Mouse (Mus musculus) splenic B cell, adult 2 months (primary cell): ENCODE measurements around the gene Adcy10.

ENCODE experiments used
- DNase-seq: peaks from one replicate; pipeline ENCODE4 v3.0.0-alpha.2; 2011; ENCODE audit warnings: low read depth, low spot score
- H3K27me3 ChIP-seq: 2 replicates; pipeline ENCODE4 v1.6.1; 2012; ENCODE audit warnings: mild to moderate bottlenecking, low read length, moderate library complexity, mixed read lengths; ENCODE audit not compliant: control insufficient read depth, poor library complexity, insufficient read depth, severe bottlenecking
- H3K36me3 ChIP-seq: 2 replicates; pipeline ENCODE4 v1.6.1; 2012; ENCODE audit warnings: mild to moderate bottlenecking, low read length, moderate library complexity, mixed read lengths; ENCODE audit not compliant: control insufficient read depth, poor library complexity, insufficient read depth, severe bottlenecking

The Adcy10 gene

GRCm38 (mm10) chr1:165486108-165486507 lies 1.1 kb downstream of the Adcy10 start:
- Histone ChIP-seq H3K36me3 (0 out of 2 replicates have a peak, but pooled peaks cover 2% of the 10 kb centered on the region), H3K27me3 (no peaks in the 10 kb centered on the region)
- no peak for DNase-seq

DNA sequence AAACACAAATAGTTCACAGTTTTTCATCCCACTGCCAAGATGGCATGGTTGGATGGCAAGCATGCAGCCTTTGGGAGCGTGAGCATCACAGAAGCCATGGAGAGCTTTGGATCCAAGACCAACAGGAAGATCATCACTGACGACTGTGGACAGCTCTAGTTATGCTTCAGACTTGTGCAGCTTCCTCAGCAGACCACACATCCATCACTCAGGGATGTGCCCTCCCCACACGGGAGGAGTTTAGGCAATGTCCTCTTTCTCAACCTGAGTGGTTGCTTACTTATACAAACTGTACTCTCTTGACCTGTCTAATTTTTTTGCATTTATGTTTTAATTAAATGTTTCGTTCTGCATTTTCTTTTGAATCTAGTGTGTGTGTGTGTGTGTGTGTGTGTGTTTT lies 4.2 kb downstream of the Adcy10 start:
- DNase-seq = no peak
- H3K27me3 ChIP-seq = no peaks in the 10 kb centered on the region
- no peaks in the 10 kb centered on the region for H3K36me3 ChIP-seq

GRCm38 (mm10) chr1:165498856-165499255 lies 13.9 kb downstream of the Adcy10 start:
- Histone ChIP-seq H3K27me3 (no peaks in the 10 kb centered on the region), H3K36me3 (no peaks in the 10 kb centered on the region)
- no peak for DNase-seq

DNA sequence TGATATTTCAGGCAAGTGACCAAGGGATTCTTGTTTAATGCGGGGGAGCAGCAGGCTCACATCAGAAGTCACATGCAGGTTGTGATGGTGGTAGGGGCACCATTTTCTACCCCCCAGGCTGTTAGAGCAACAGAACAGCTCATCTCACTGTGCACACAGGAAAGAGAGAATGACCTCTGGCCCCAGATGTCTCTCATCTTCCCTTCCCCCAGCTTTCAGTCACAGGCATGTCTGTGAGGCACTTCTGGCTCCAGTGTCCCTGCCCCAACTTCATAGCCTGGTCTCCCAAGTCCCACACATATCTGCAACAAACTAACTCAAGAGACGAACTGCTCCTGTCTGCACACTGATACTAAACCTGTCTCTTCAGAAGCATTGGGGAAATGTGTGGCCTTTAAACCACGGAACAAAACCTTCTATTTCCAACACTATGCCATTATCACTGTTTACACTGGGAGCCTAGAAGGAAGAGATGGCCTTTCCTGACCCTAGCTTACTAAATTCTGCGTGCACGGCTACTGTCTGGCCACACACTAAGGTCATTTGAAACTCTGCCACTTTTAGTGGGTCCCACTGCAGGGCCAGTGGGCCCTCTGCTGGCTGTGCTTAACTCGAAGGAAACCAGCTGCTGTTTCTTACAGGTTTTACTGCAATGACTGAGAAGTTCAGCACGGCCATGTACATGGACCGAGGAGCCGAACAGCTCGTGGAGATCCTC lies 18.5 kb downstream of the Adcy10 start:
- DNase-seq = peak; percentile 38
- no peaks in the 10 kb centered on the region for H3K36me3 ChIP-seq
- H3K27me3 ChIP-seq = no peaks in the 10 kb centered on the region

DNA sequence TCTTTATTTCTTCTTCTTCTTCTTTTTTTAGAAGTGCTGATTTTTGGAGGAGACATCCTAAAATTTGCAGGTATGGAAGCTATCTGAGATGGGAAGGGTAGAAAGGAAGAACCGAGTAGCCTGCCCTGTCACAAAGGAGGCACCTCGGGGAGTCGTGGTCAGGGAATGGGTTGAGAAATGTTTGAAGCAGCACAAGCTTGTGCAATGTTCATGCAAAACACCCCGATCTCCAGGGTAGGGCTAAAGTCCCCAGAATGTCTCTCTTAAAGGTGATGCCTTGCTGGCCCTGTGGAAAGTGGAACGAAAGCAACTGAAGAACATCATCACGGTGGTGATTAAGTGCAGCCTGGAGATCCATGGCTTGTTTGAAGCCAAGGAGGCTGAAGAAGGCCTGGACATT lies 21.3 kb downstream of the Adcy10 start:
- Histone ChIP-seq H3K27me3 (no peaks in the 10 kb centered on the region), H3K36me3 (no peaks in the 10 kb centered on the region)
- DNase-seq = no peak

GRCm38 (mm10) chr1:165510161-165510560 lies 25.2 kb downstream of the Adcy10 start:
- no peak for DNase-seq
- H3K36me3 ChIP-seq = no peaks in the 10 kb centered on the region
- H3K27me3 ChIP-seq = no peaks in the 10 kb centered on the region

DNA sequence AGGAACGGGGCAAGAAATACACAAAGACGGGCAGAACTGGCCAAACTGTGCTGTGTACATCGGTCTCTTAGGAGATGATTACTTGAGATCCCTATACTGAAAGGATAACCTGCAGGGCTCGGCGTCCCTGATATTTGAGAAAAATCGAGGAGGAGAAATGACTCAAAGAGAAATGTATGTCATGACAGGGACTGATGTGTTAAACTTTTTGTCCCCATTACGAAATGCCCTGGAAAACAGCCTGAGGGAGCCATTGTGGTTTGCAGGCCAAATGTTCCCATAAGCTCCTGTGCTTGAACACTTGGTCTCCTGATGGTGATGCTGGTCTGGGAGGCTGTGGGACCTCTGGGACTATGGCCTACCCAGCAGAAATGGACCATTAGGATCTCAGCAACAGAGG lies 35.7 kb downstream of the Adcy10 start:
- Histone ChIP-seq H3K27me3 (no peaks in the 10 kb centered on the region), H3K36me3 (no peaks in the 10 kb centered on the region)
- no peak for DNase-seq

GRCm38 (mm10) chr1:165536079-165536675 lies 51.2 kb downstream of the Adcy10 start:
- H3K36me3 ChIP-seq = no peaks in the 10 kb centered on the region
- no peaks in the 10 kb centered on the region for H3K27me3 ChIP-seq
- no peak for DNase-seq

DNA sequence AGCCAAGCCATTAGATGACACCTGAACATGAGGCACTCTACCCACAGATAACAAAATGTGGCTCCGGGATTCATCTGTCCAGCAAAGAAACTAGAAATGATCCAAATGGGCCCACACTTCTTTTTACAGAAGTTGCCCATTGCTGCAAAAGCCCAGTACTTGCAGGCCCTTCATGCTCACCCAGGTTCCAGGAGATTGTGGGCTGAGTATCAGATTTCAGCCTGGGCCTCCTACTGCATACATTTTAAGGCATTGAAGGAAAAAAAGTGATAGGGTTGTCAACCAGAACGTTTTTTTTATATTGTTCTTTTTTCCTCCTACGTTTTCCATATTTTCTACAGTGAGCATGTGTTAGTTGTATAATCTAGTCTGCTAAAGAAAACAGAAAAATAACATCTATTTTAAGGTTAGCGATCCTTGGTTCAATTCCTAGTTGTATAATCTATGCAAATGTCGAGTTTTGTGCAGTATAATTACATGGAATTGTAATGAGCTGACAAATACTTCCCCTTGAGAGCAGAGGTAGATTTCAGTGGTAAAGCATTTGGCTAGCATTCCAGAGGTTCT lies 52.3 kb downstream of the Adcy10 start:
- no peak for DNase-seq
- no peaks in the 10 kb centered on the region for H3K27me3 ChIP-seq
- no peaks in the 10 kb centered on the region for H3K36me3 ChIP-seq

- no peak for DNase-seq
- H3K36me3 ChIP-seq = no peaks in the 10 kb centered on the region; the same call in 1 of the 2 replicates
- H3K27me3 ChIP-seq = no peaks in the 10 kb centered on the region
These were observed 71.7 kb downstream of the Adcy10 start for GRCm38 (mm10) chr1:165556711-165557110.

DNA sequence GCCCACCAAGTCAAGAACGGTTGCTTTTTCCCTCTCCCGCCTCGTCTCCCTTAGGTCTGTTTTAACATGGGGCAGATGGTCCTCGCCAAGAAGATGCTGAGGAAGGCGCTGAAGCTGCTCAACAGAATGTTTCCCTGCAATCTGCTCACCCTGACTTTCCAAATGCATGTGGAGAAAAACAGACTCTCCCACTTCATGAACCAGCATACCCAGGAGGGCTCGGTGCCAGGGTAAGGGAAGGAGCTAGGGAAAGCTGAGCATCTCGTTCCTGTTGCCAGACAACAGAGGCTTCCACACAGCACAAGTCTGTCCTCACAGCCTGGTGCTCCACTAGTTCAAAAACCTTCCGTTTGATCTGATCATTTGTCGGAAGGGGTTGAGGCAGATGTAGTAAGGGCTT lies 74.1 kb downstream of the Adcy10 start:
- Histone ChIP-seq H3K36me3 (no peaks in the 10 kb centered on the region; the same call in 1 of the 2 replicates), H3K27me3 (no peaks in the 10 kb centered on the region)
- DNase-seq = no peak

GRCm38 (mm10) chr1:165565283-165565682 lies 80.3 kb downstream of the Adcy10 start:
- Histone ChIP-seq H3K36me3 (no peaks in the 10 kb centered on the region), H3K27me3 (no peaks in the 10 kb centered on the region)
- no peak for DNase-seq

DNA sequence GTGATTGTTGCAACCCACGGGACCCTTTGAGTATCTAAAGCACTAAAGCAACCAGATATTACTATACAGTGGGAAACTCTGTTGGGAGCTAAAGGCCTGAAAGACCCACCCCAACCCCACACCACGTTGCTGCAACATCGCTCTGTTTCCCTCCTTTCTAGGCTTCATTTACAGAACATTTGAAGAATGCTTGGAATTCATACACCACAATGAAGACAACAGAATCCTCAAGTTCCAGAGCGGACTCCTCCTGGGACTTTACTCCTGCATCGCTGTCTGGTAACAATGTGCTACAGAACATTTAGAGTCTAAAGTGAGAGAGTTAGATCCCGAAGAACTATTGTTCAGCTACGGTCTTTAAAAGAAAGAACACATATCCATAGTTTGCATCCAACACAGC lies 82.5 kb downstream of the Adcy10 start:
- no peak for DNase-seq
- Histone ChIP-seq H3K27me3 (no peaks in the 10 kb centered on the region), H3K36me3 (no peaks in the 10 kb centered on the region)

- no peaks in the 10 kb centered on the region for H3K27me3 ChIP-seq
- H3K36me3 ChIP-seq = no peaks in the 10 kb centered on the region
- DNase-seq = no peak
These were observed 91.0 kb downstream of the Adcy10 start for GRCm38 (mm10) chr1:165576005-165576404.

- H3K27me3 ChIP-seq = no peaks in the 10 kb centered on the region
- no peak for DNase-seq
- no peaks in the 10 kb centered on the region for H3K36me3 ChIP-seq
These were observed 91.6 kb downstream of the Adcy10 start for GRCm38 (mm10) chr1:165576459-165577112.
